In the genomic region with DNA sequence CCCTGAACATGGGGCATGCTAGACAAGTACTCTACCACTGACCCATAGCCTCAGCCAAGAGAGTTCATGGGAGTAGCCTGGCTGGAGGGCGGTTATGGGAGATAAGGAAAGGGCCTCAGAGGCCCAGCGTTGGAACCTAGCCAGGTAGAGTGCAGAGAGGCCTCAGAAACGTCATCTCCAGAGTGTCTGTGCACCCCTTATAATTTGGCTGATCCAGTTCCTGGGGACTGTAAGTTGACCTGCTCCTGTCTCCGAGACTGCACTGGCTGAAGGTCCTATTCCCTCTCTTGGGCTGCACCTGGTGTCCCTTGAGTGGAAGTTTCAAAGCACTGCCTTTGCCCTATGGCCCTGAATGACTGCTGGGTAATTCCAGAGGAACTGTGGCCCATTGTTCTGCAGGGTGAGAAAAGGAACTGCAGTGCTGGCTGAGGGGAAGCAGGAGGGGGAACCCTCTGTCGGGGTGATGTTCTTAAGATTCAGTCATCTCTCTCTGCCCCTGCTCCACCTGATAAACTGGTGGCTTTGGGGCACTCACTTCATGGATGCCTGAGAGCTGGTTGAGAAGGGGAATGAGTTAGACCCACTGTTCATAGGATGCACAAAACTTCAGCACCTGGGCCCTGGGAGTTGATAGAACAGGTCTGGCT, we compare ENCODE assay signal across 9 mouse cellular contexts. TPM values are rescaled to one million over a fixed set of nuclear protein-coding genes. Genes with fewer than 3 reads are reported as not detected.
A peak's percentile ranks its signal among the peaks of the same experiment; 100 is the strongest.
DNase-seq lines count a peak whose midpoint lies in the region; ATAC-seq and TF ChIP-seq lines count a peak whose summit lies in the region.
"Had no signal": no experiment of that assay in that cellular context is flagged by ENCODE, and none has a peak within 500 bp of the region (broad histone marks: within the 10 kb centered on the region; RNA-seq: fewer than 3 reads in every experiment).

No protein-coding gene starts in this region.

- 0 out of 2 replicates have a peak, but pooled peaks cover 3% of the 10 kb centered on the region for H3K4me1 ChIP-seq in kidney, postnatal 0 days (replicated peaks; ENCODE audit: insufficient read depth, low read length)
- peaks cover 8% of the 10 kb centered on the region; the same call in 1 of the 2 replicates for H3K4me1 ChIP-seq in forebrain, embryonic 11.5 days (replicated peaks; ENCODE audit: control insufficient read depth, insufficient read depth, low read length)

- DNase-seq in retina, postnatal 1 day = peak; percentile 68
- DNase-seq in retina, embryonic 14.5 days (ENCODE audit: low spot score) = no peak
- DNase-seq in heart, adult 8-10 months (ENCODE audit: low spot score) = peak; percentile 74
- DNase-seq in kidney, postnatal 0 days (ENCODE audit: low spot score) = peak; percentile 44
- peak; percentile 39 for DNase-seq in lung, postnatal 14 days
- DNase-seq in thymus, postnatal 14 days = no peak
- DNase-seq in cerebellum, adult 9-10 months = no peak
- DNase-seq in forebrain, embryonic 11.5 days (ENCODE audit: low spot score) = no peak

- no peaks in the 10 kb centered on the region for H3K27me3 ChIP-seq in kidney, postnatal 0 days (ENCODE audit: insufficient read depth, low read length)
- H3K27me3 ChIP-seq in forebrain, embryonic 11.5 days (ENCODE audit: control insufficient read depth, insufficient read depth, low read length) = no peaks in the 10 kb centered on the region

- H3K27ac ChIP-seq in kidney, postnatal 0 days = no peak overlapping the region
- H3K27ac ChIP-seq in forebrain, embryonic 11.5 days (ENCODE audit: low read depth, low read length) = no peak overlapping the region
- H3K27ac ChIP-seq: macrophage had no signal

- H3K36me3 ChIP-seq in kidney, postnatal 0 days (ENCODE audit: insufficient read depth, low read length) = no peaks in the 10 kb centered on the region
- H3K36me3 ChIP-seq in forebrain, embryonic 11.5 days (ENCODE audit: control insufficient read depth, insufficient read depth, low read length) = no peaks in the 10 kb centered on the region

- TF ChIP-seq CTCF in kidney, postnatal 0 days (IDR thresholded peaks at IDR 0.05; ENCODE audit: low read depth) = no peak

- 16% methylated on average over 5 of the region's 5 CpGs for WGBS in kidney, postnatal 0 days
- 46% methylated on average over 5 of the region's 5 CpGs for WGBS in forebrain, embryonic 11.5 days

- no peak overlapping the region for H3K9ac ChIP-seq in kidney, postnatal 0 days (ENCODE audit: low read depth, low read length)
- no peak overlapping the region for H3K9ac ChIP-seq in forebrain, embryonic 11.5 days (ENCODE audit: low read length)

- H3K4me2 ChIP-seq in kidney, postnatal 0 days (ENCODE audit: low read length) = no peak overlapping the region
- no peak overlapping the region for H3K4me2 ChIP-seq in forebrain, embryonic 11.5 days (ENCODE audit: low read depth, low read length, severe bottlenecking)

- no peak overlapping the region for H3K4me3 ChIP-seq in kidney, postnatal 0 days (replicated peaks; ENCODE audit: low read depth, low read length)
- no peak overlapping the region for H3K4me3 ChIP-seq in forebrain, embryonic 11.5 days (ENCODE audit: low read depth, low read length)

- ATAC-seq in kidney, postnatal 0 days (replicated peaks; ENCODE audit: low FRiP score, low read depth) = peak; percentile 29; the same call in 1 of the 2 replicates
- no peak for ATAC-seq in forebrain, embryonic 11.5 days (replicated peaks; ENCODE audit: low FRiP score)

- no peaks in the 10 kb centered on the region for H3K9me3 ChIP-seq in kidney, postnatal 0 days (replicated peaks; ENCODE audit: low read length)
- H3K9me3 ChIP-seq in forebrain, embryonic 11.5 days (ENCODE audit: control insufficient read depth, low read length) = no peaks in the 10 kb centered on the region

RNA-seq across cellular contexts. Expression of gene Dapk2, which starts 55.5 kb away (rescaled TPM):
- 1 to 10 TPM; 3.5 to 8.0 (median 4.8) TPM for total RNA-seq in heart, adult 8-10 months (2022)
- polyA plus RNA-seq in kidney, postnatal 0 days (2015; fragmentation: Nextera tagmentation; extraction: Ambion mirVana) = 8.4 and 8.6 TPM in 2 replicates
- 8.7 and 9.0 TPM in 2 replicates for polyA plus RNA-seq in forebrain, embryonic 11.5 days (2014; fragmentation: Nextera tagmentation; extraction: Ambion mirVana)

Comparison
In these comparisons a context has a peak if more than half of its experiments do, and no peak if none do; other contexts are left out.
1. DNase-seq: peak in retina, postnatal 1 day (single experiment), heart, adult 8-10 months (single experiment), kidney, postnatal 0 days (single experiment) and lung, postnatal 14 days (single experiment); none in retina, embryonic 14.5 days (single experiment), thymus, postnatal 14 days (single experiment), cerebellum, adult 9-10 months (single experiment) and forebrain, embryonic 11.5 days (single experiment).